Mouse (Mus musculus) erythroid progenitor cell, adult 5-6 weeks (primary cell): ENCODE data around the gene Tmem59. TPM values are rescaled to one million over a fixed set of nuclear protein-coding genes. Genes with fewer than 3 reads are reported as not detected.

ENCODE experiments used
- ATAC-seq: replicated peaks from 2 replicates; pipeline ENCODE4 v1.8.0; 2016; ENCODE audit warnings: moderate number of reproducible peaks, mild to moderate bottlenecking, moderate TSS enrichment, inconsistent platforms; ENCODE audit not compliant: poor library complexity, low FRiP score, severe bottlenecking
- total RNA-seq, 2 experiments: library from RNA; stranded (forward) in 1 of 2; stranded (reverse) in 1 of 2; fragments of 150-400 nt in 1 of 2; fragments of 186-747, 209-891 nt in 1 of 2; gene quantifications; 2 replicates each; pipeline versions ENCODE4 v1.2.3 to v1.2.4; 2015 to 2017; ENCODE audit warnings: low replicate concordance in 2 of 2

Tmem59 gene
- 181 and 214 TPM in 2 replicates for total RNA-seq (2015; ENCODE audit: low replicate concordance)
- 134 and 191 TPM in 2 replicates for total RNA-seq (2017; ENCODE audit: low replicate concordance)

DNA sequence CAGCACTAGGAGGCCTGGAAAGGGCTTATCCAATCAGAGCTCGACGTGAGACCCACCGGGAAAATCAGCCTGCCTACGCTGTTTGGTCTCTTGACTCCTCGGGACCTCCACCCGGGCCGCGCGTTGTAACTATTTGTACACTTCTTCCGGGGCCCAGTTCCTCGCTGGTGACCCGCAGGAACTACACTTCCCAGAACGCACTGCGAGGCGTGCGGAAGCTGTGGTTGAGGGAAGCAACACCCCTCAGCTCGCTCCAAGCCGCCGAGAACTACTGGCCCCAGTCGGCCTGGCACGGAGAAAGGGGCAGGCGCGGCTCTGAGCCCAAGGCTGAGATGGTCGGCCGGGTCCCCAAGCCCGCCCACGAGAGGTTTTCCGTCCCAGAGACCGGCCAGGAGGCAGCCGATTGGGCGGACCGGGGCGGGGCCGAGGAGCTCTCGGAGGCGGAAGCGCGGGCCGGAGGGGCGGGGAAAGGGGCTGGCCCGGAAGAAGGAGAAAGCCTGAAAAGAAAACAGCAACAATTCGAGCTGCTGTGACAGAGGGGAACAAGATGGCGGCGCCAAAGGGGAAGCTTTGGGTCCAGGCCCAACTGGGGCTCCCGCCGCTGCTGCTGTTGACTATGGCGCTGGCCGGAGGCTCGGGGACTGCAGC is at the start of gene Tmem59:
Gene Tmem59 (plus strand): TSS at position 218 of the 648 bp plus-strand sequence.
- peak; percentile 84 for ATAC-seq

DNA sequence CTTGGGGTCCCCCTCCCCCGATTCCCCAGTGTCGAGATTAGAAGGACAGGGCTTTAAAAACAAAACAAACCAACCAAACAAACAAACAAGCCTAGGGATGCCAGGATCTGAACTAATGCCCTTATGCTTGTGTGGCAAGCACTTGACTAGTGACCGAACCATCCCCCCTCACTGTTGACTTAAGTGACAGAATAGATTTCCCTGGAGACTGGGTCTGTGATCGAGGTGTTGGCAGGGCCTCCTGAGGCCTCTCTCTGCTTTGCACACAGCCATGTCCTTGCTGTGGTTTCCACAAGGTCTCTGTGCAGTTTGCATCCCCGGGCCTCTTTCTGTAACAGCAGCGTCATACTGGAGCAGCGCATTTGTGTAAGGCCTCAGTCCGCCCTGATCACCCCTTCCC is 48.8 kb upstream of the Tmem59 start:
- ATAC-seq, result no peak

DNA sequence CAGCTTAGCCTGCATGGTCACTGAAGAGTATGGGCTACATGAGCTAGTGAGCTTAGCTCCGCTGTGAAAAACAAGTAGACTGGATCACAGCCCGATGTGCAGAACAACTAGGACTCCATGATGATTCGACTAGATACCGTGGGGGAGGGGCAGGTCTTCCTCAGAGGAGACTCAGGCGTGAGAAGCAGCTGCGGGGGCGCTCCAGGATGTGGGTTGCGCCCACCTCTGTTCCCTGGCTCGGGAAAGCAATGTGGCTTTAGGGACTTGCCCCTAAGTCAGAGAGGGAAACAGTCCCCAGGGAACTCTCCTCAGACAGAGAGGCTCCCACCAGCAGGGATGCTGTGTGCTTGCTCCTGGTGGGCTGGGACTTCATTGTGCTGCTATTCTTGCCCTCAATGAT is 47.7 kb upstream of the Tmem59 start:
- ATAC-seq, result no peak; the same call in 1 of the 2 replicates

DNA sequence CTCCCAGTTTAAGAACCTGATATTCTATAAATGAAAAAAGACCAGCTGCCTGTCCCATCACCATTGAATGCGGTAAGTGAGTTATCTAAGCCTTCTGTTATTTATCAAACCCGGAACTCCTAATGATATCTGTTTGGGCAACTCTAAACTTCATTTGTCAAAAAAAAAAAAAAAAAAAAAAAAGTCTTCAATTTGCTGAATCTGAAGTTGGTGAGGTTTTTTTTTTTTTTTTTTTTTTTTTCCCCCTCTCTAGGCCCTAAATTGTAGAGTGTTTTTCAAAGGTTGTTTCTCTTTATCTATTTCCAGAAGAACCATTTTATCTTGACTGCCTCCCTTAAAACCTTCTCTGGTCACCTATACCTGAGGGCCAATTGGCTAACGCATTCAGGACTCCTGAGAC is 43.3 kb upstream of the Tmem59 start:
- ATAC-seq, result no peak

DNA sequence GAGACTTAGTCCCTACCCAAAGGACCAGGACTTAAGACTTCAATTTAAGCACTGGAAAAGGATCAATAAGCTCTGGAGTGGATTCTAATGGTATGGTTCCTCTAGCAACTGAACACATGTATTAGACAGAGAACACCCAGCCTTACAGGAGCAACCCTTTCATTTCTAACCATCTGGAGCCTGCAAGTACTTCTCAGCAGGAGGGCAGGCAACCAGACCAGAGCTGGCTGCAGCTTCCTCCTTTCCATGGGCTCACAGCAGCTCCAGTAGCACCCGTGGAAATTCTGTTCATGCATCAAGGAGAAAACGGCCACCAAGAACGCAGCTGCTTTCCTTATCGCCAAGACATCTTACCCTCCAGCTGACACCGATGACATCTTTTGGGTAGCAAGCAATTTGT is 42.5 kb upstream of the Tmem59 start:
- no peak for ATAC-seq

- no peak for ATAC-seq
These were observed 41.7 kb upstream of the Tmem59 start for GRCm38 (mm10) chr4:107136531-107136930.

DNA sequence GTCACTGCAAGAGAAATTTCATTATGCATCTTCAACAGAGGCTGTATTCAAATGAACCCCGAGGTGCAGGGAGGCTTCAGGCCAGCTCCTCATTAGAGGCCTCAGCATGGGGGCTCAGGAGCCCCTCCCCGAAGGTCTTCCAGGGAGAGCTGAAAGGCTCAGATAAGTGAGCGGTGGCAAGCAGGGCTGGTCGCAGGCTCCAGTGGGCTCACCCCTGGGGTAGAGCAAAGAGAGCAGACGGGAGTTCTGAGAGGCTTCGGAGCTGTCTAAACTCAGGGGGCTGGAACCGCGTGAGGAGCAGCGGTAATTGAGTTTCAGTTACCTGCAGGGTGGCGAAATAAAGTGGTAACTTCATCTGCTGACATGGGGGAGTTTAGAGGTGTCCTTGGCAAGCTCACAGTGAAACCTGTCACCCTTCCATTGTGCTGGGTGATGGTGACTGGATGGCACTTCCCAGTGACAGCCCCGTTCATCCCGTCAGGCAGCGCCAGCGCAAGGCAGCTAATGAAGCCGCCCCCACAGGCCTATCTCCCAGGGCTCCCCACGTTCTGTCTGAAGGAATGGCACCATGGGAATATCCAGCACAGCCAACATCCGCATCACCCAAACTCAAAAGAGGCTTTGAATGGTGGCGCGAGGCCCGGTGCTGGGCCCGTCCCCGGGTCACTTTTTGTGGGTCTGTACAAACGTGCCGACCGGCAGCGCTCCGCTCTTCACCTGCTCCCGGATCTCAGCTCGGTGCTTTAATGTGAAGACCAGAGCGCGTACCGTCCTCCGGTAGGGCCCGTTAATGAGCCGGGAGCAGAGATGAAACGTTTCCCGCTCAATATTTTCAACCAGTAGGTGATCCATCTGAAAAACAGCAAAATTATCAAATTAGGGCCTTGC is 39.0 kb upstream of the Tmem59 start:
- no peak for ATAC-seq

- no peak for ATAC-seq
These were observed 38.2 kb upstream of the Tmem59 start for GRCm38 (mm10) chr4:107139836-107140631.

DNA sequence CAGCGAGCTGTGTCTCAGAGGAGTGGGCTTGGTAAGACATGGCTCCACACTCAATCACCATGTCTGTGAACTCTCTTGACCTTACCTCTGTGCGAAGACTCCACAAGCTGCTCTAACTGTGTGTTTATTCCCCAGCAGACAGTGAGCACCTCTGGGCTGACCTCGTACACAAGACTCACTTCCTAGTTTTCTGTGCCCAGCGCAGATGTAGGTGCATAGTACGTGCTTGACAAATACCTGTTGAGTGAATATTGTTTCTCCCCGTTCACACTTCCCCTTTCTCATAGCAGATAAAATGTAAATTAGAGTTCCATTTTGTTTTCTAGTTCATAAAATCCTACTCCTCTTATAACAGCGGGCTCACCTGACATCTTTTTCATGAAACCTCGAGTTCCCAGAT is 34.7 kb upstream of the Tmem59 start:
- ATAC-seq, result no peak

DNA sequence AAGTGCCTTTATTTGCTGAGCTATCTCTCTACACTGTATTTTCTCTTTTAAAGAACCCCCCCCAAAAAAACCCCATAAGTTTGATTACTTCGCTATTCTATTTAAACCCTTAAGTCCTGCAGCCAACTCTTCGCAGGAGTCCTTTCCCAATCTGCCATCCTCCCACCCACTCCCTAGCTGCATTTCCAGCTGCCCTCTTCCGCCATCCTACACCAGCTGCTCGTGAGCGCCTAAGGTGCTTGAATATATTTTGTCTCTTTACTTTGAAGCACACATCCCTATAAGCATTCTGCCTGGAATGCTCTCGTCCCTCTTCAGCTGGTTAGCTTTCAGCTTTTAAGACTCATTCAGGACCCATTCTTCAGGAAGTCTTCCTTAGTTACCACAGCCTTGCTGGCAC is 27.2 kb upstream of the Tmem59 start:
- no peak for ATAC-seq

- ATAC-seq, result no peak
These were observed 25.6 kb upstream of the Tmem59 start for GRCm38 (mm10) chr4:107152571-107152970.

DNA sequence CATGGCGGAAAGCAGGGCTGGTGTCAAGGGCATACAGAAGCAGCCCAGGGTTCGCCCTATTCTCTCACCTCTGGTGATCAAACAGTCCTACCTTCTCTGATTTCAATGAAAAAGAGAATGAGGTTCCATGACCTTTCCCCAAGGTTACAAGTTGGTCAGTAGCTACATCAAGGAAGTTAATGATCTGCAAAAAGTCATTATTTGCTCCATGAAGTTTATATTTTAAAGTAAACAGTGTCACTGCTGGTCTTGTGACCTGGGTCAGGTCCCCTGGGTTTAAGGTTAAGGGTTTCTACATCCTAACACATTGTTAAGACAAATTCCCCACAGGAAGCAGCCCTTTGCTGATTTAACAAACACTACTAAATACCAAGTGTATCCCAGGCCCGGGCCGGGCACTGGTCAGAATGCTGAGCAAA is 21.2 kb upstream of the Tmem59 start:
- ATAC-seq, result no peak

- ATAC-seq, result no peak
These were observed 18.9 kb upstream of the Tmem59 start for GRCm38 (mm10) chr4:107159166-107159773.

- no peak for ATAC-seq
These were observed 18.0 kb upstream of the Tmem59 start for GRCm38 (mm10) chr4:107160181-107160580.

DNA sequence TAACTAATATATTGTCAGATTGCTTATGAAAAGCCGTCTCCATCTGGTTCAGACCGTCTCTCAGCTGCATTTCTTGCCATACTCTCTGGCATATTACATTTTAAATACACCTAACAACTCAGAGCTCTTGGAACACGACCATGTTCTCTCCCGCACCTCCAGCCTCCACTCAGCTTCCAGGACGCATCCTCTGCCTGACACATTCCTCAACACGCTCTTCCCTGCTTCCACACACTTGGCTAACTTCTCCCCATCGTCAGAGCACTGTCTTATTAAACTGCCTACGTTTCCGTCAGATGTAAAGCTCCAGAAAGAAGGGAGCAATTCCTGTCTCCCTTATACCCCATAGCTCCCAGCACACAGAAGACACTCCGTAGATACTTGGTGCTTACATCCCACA is 14.9 kb upstream of the Tmem59 start:
- ATAC-seq, result no peak

GRCm38 (mm10) chr4:107163756-107164587 is 14.2 kb upstream of the Tmem59 start:
- ATAC-seq, result peak; percentile 92

DNA sequence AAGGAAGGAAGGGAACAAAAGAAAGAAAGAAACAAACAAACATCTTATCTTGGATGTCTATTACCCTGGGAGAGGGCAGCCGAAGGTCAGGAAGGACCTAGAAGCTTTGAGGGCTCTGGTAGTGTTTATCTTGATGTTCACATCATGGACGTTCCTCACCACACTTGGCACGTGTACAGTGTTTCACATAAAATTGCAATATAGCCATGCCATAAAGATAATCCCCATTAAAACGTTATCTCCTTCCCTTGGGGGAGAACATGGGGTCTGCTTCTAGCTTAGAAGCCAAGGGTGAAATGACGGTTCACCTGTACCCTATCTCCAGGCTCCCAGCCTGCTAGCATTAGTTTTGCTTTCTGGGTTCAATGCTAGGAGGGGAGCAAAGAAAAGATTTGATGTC is 11.5 kb upstream of the Tmem59 start:
- ATAC-seq, result no peak

- no peak for ATAC-seq
These were observed 10.4 kb upstream of the Tmem59 start for GRCm38 (mm10) chr4:107167798-107168197.

DNA sequence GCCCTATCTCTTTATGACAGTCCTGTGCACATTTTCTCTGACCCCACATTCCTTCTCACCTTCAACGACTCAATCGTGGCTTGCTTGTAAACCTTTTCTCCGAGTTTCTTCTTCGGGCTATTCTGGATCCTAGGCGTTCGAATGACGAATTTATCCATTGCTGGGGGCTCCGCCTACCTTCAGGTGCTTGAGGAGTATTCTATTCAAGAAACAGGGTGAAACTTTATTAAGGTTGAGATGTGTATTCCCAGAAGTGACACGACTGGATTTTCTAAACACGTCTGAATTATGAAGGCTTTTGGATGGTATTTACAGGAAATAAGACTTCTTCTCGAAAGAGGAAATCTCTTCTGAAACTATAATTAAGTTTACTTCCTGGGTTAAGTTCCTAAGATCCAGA is 693 bp upstream of the Tmem59 start:
- ATAC-seq, result no peak
